Mouse (Mus musculus): Measurements from ENCODE around the gene Fkbpl. TPM values are rescaled to one million over a fixed set of nuclear protein-coding genes. Genes with fewer than 3 reads are reported as not detected.

The Fkbpl gene
- polyA plus RNA-seq, 1 experiment: 1.4 TPM

DNA sequence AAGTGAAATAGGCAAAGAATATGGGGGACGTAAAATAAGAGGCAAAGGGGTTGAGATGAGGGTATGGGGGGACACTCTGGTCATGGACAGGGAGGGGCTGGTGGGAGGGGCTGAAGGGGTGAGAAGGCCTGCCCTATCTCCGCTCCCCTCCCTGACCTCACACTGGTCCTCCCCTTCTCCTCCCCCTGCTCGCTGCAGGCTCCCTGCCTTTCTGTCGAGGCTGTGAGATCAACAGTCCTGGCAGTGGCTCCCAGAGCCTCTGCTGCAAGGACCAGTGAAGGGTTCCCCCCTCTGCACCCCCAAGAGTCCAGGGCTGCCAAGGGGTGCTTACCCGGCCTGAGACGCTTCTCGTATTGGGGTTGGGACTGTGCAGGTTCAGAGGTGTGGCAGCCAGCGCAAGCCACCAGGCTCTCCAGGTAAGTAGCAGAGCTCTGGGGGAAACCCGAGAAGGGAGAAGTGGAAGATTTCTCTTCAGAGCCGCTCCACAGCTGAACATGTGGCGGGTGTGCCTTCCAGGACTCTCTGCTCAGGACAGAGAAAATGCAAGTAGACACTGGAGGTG, 15.8 kb downstream of the Fkbpl start:
- no peaks in the 10 kb centered on the region; the same call in 1 of the 2 replicates for H3K4me1 ChIP-seq (ENCODE audit: control insufficient read depth, insufficient read depth, insufficient read length)
- no peaks in the 10 kb centered on the region for H3K36me3 ChIP-seq (ENCODE audit: control insufficient read depth, insufficient read depth, low read length)
- TF ChIP-seq CTCF (IDR thresholded peaks at IDR 0.05; ENCODE audit: extremely low read depth, insufficient read depth, insufficient read length, insufficient replicate concordance): no peak
- no peak for TF ChIP-seq POLR2A (IDR thresholded peaks at IDR 0.05; ENCODE audit: low read depth, low read length)
- H3K4me3 ChIP-seq (ENCODE audit: extremely low read depth, insufficient read depth, insufficient read length): peak overlapping the region; percentile 15; the same call in 1 of the 2 replicates
- H3K27ac ChIP-seq (ENCODE audit: insufficient read depth, low read length): peak overlapping the region; percentile 27; the same call in 1 of the 2 replicates
- WGBS: 37% methylated on average over 10 of the region's 11 CpGs
- peaks cover 3% of the 10 kb centered on the region; the same call in 1 of the 2 replicates for H3K27me3 ChIP-seq (ENCODE audit: control insufficient read depth, insufficient read depth, low read length)
- DNase-seq (ENCODE audit: low read depth in 1 of 2, low spot score in 2 of 2): no peak

DNA sequence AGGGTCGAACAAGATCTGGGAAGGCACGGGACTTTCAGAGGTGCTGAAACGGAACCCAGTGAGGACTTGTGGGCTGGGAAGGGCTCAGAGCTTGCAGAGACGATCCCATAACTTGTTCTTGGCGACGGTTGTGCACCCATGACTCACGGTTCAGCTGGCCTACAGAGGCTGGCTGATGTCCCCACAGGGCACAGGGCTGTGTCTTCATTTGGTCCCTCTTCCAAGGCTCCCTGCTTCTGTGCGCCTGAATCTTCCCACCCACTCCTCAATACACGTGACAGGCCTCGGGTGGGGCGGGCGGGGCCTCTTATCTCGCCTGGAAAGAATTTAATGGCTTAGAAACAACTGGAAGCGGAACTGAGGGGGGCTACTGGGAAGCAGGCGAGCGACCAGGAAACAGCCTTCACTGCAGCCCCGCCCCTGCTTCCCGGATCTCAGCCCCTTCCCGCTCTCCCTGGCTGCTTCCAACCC, 16.6 kb downstream of the Fkbpl start:
- H3K27ac ChIP-seq (ENCODE audit: insufficient read depth, low read length): peak overlapping the region; percentile 27; the same call in 1 of the 2 replicates
- H3K4me3 ChIP-seq (ENCODE audit: extremely low read depth, insufficient read depth, insufficient read length): peak overlapping the region; percentile 15; the same call in 1 of the 2 replicates
- TF ChIP-seq POLR2A (IDR thresholded peaks at IDR 0.05; ENCODE audit: low read depth, low read length): no peak
- TF ChIP-seq CTCF (IDR thresholded peaks at IDR 0.05; ENCODE audit: extremely low read depth, insufficient read depth, insufficient read length, insufficient replicate concordance): no peak
- no peaks in the 10 kb centered on the region for H3K36me3 ChIP-seq (ENCODE audit: control insufficient read depth, insufficient read depth, low read length)
- DNase-seq (ENCODE audit: low read depth in 1 of 2, low spot score in 2 of 2): no peak
- H3K27me3 ChIP-seq (ENCODE audit: control insufficient read depth, insufficient read depth, low read length): peaks cover 3% of the 10 kb centered on the region; the same call in 1 of the 2 replicates
- no peaks in the 10 kb centered on the region; the same call in 1 of the 2 replicates for H3K4me1 ChIP-seq (ENCODE audit: control insufficient read depth, insufficient read depth, insufficient read length)
- 9% methylated on average over 19 of the region's 19 CpGs for WGBS

GRCm38 (mm10) chr17:34662468-34662867, 17.9 kb downstream of the Fkbpl start:
- no peak for DNase-seq (ENCODE audit: low read depth in 1 of 2, low spot score in 2 of 2)
- Histone ChIP-seq H3K27ac (ENCODE audit: insufficient read depth, low read length) (no peak overlapping the region), H3K27me3 (ENCODE audit: control insufficient read depth, insufficient read depth, low read length) (peaks cover 3% of the 10 kb centered on the region; the same call in 1 of the 2 replicates), H3K4me3 (ENCODE audit: extremely low read depth, insufficient read depth, insufficient read length) (no peak overlapping the region), H3K36me3 (ENCODE audit: control insufficient read depth, insufficient read depth, low read length) (no peaks in the 10 kb centered on the region), H3K4me1 (ENCODE audit: control insufficient read depth, insufficient read depth, insufficient read length) (no peaks in the 10 kb centered on the region; the same call in 1 of the 2 replicates)
- 85% methylated on average over 1 of the region's 1 CpGs for WGBS
- no peak for TF ChIP-seq POLR2A (IDR thresholded peaks at IDR 0.05; ENCODE audit: low read depth, low read length)

- 84% methylated on average over 8 of the region's 8 CpGs for WGBS
- Histone ChIP-seq H3K4me3 (ENCODE audit: extremely low read depth, insufficient read depth, insufficient read length) (no peak overlapping the region), H3K27ac (ENCODE audit: insufficient read depth, low read length) (no peak overlapping the region), H3K27me3 (ENCODE audit: control insufficient read depth, insufficient read depth, low read length) (peaks cover 4% of the 10 kb centered on the region; the same call in 1 of the 2 replicates), H3K4me1 (ENCODE audit: control insufficient read depth, insufficient read depth, insufficient read length) (no peaks in the 10 kb centered on the region; the same call in 1 of the 2 replicates), H3K36me3 (ENCODE audit: control insufficient read depth, insufficient read depth, low read length) (no peaks in the 10 kb centered on the region)
- DNase-seq (ENCODE audit: low read depth in 1 of 2, low spot score in 2 of 2): no peak
- TF ChIP-seq CTCF (IDR thresholded peaks at IDR 0.05; ENCODE audit: extremely low read depth, insufficient read depth, insufficient read length, insufficient replicate concordance) (no peak), POLR2A (IDR thresholded peaks at IDR 0.05; ENCODE audit: low read depth, low read length) (no peak)
These were observed 18.4 kb downstream of the Fkbpl start for GRCm38 (mm10) chr17:34662978-34663377.

DNA sequence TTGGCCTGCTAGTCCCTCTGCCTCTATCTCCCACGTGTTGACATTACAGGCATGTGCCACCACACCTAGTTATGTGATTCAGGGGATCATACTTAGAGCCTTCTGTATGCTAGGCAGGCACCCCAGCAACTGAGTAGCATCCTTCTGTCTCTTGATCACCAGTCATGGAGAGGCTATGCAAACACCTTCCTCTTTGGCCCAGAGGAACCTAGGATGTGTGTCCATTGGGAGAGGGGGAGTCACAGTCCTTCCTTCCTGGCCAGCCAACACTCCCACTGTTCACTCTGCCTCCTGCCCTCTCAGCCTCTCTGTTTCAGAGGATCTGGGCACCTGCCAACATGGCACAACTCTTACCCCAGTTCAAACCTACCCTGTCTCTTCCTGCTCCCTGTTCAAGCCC, 19.0 kb downstream of the Fkbpl start:
- 44% methylated on average over 1 of the region's 1 CpGs for WGBS
- Histone ChIP-seq H3K27ac (ENCODE audit: insufficient read depth, low read length) (no peak overlapping the region), H3K4me3 (ENCODE audit: extremely low read depth, insufficient read depth, insufficient read length) (no peak overlapping the region), H3K4me1 (ENCODE audit: control insufficient read depth, insufficient read depth, insufficient read length) (no peaks in the 10 kb centered on the region; the same call in 1 of the 2 replicates), H3K27me3 (ENCODE audit: control insufficient read depth, insufficient read depth, low read length) (peaks cover 4% of the 10 kb centered on the region; the same call in 1 of the 2 replicates), H3K36me3 (ENCODE audit: control insufficient read depth, insufficient read depth, low read length) (no peaks in the 10 kb centered on the region)
- TF ChIP-seq POLR2A (IDR thresholded peaks at IDR 0.05; ENCODE audit: low read depth, low read length) (no peak), CTCF (IDR thresholded peaks at IDR 0.05; ENCODE audit: extremely low read depth, insufficient read depth, insufficient read length, insufficient replicate concordance) (no peak)
- no peak for DNase-seq (ENCODE audit: low read depth in 1 of 2, low spot score in 2 of 2)

GRCm38 (mm10) chr17:34664472-34664871, 19.9 kb downstream of the Fkbpl start:
- Histone ChIP-seq H3K4me1 (ENCODE audit: control insufficient read depth, insufficient read depth, insufficient read length) (no peaks in the 10 kb centered on the region), H3K27me3 (ENCODE audit: control insufficient read depth, insufficient read depth, low read length) (peaks cover 4% of the 10 kb centered on the region; the same call in 1 of the 2 replicates), H3K4me3 (ENCODE audit: extremely low read depth, insufficient read depth, insufficient read length) (no peak overlapping the region), H3K36me3 (ENCODE audit: control insufficient read depth, insufficient read depth, low read length) (no peaks in the 10 kb centered on the region), H3K27ac (ENCODE audit: insufficient read depth, low read length) (no peak overlapping the region)
- WGBS: 57% methylated on average over 7 of the region's 7 CpGs
- no peak for DNase-seq (ENCODE audit: low read depth in 1 of 2, low spot score in 2 of 2)
- no peak for TF ChIP-seq CTCF (IDR thresholded peaks at IDR 0.05; ENCODE audit: extremely low read depth, insufficient read depth, insufficient read length, insufficient replicate concordance)
- TF ChIP-seq POLR2A (IDR thresholded peaks at IDR 0.05; ENCODE audit: low read depth, low read length): no peak

DNA sequence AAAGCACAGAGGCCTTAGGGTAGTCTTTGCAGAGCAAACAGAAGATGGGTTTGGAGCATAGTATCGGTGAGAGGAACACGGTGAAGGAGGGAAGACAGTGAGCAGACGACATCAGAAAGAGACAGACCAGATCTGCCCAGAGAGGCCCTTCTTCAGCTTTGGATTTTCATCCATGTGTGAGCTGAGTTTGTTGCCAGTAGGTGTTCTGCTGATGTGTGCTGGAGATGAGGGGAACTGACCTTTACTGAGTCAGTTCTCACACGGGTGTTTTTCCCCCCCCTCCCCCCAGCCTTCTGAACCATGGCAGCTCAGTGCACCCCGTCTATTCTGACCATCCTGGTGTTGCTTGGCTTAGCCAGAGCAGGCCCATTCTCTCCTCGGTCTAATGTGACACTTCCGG, 25.7 kb downstream of the Fkbpl start, which contains the start of gene Tnxb:
Tnxb (plus strand) TSS at position 301 of the 400 bp plus-strand sequence.
- no peak for DNase-seq (ENCODE audit: low read depth in 1 of 2, low spot score in 2 of 2)
- TF ChIP-seq POLR2A (IDR thresholded peaks at IDR 0.05; ENCODE audit: low read depth, low read length) (no peak), CTCF (IDR thresholded peaks at IDR 0.05; ENCODE audit: extremely low read depth, insufficient read depth, insufficient read length, insufficient replicate concordance) (no peak)
- WGBS: 67% methylated on average over 7 of the region's 7 CpGs
- Histone ChIP-seq H3K27me3 (ENCODE audit: control insufficient read depth, insufficient read depth, low read length) (peaks cover 10% of the 10 kb centered on the region), H3K36me3 (ENCODE audit: control insufficient read depth, insufficient read depth, low read length) (no peaks in the 10 kb centered on the region), H3K4me1 (ENCODE audit: control insufficient read depth, insufficient read depth, insufficient read length) (no peaks in the 10 kb centered on the region; the same call in 1 of the 2 replicates), H3K4me3 (ENCODE audit: extremely low read depth, insufficient read depth, insufficient read length) (no peak within 1 kb of the TSS), H3K27ac (ENCODE audit: insufficient read depth, low read length) (no peak within 1 kb of the TSS)

Measured in spleen, adult 2 months (tissue).